Mouse (Mus musculus): ENCODE results near the gene Cyb5d1.
"Not testable (repeated sequence)": the region's sequence is repeated elsewhere in the genome, so short reads cannot be mapped to it uniquely, and the experiment has no call there.

The Cyb5d1 gene

GRCm38 (mm10) chr11:69403691-69404594 lies 8.5 kb upstream of the Cyb5d1 start:
- DNase-seq (ENCODE audit: low spot score), result no peak

- no peak for DNase-seq (ENCODE audit: low spot score)
These were observed 6.6 kb upstream of the Cyb5d1 start for GRCm38 (mm10) chr11:69401987-69402386.

- DNase-seq (ENCODE audit: low spot score), result peak; percentile 92
These were observed 5.8 kb upstream of the Cyb5d1 start for GRCm38 (mm10) chr11:69401210-69401637.

- no peak for DNase-seq (ENCODE audit: low spot score)
These were observed 4.8 kb upstream of the Cyb5d1 start for GRCm38 (mm10) chr11:69400083-69400850.

- no peak for DNase-seq (ENCODE audit: low spot score)
These were observed 4.0 kb upstream of the Cyb5d1 start for GRCm38 (mm10) chr11:69399201-69400082.

GRCm38 (mm10) chr11:69398486-69399200 lies 3.2 kb upstream of the Cyb5d1 start:
- no peak for DNase-seq (ENCODE audit: low spot score)

- DNase-seq (ENCODE audit: low spot score), result no peak
These were observed 2.6 kb upstream of the Cyb5d1 start, which contains the start of gene Tmem88 for GRCm38 (mm10) chr11:69398059-69398458. TSS of gene Tmem88 (minus strand) at chr11:69398234.

- DNase-seq (ENCODE audit: low spot score), result no peak
These were observed 2.2 kb upstream of the Cyb5d1 start for GRCm38 (mm10) chr11:69397581-69398057.

- DNase-seq (ENCODE audit: low spot score), result no peak
These were observed 1.3 kb upstream of the Cyb5d1 start for GRCm38 (mm10) chr11:69396772-69397171.

GRCm38 (mm10) chr11:69395634-69396373 lies 373 bp upstream of the Cyb5d1 start:
- peak; percentile 97 for DNase-seq (ENCODE audit: low spot score)

GRCm38 (mm10) chr11:69394591-69395167 lies 752 bp downstream of the Cyb5d1 start:
- not testable (repeated sequence) for DNase-seq (ENCODE audit: low spot score)

- peak; percentile 69 for DNase-seq (ENCODE audit: low spot score)
These were observed 4.9 kb downstream of the Cyb5d1 start for GRCm38 (mm10) chr11:69390400-69391034.

GRCm38 (mm10) chr11:69389531-69390399 lies 5.7 kb downstream of the Cyb5d1 start:
- no peak for DNase-seq (ENCODE audit: low spot score)

- DNase-seq (ENCODE audit: low spot score), result no peak
These were observed 6.8 kb downstream of the Cyb5d1 start for GRCm38 (mm10) chr11:69388680-69389079.

GRCm38 (mm10) chr11:69386758-69387157 lies 8.7 kb downstream of the Cyb5d1 start:
- DNase-seq (ENCODE audit: low spot score), result no peak

GRCm38 (mm10) chr11:69384979-69385378 lies 10.5 kb downstream of the Cyb5d1 start:
- no peak for DNase-seq (ENCODE audit: low spot score)

- no peak for DNase-seq (ENCODE audit: low spot score)
These were observed 12.8 kb downstream of the Cyb5d1 start for GRCm38 (mm10) chr11:69382478-69383105.

- DNase-seq (ENCODE audit: low spot score), result no peak
These were observed 14.1 kb downstream of the Cyb5d1 start for GRCm38 (mm10) chr11:69381356-69381755.
